Mouse (Mus musculus): ENCODE measurements around the gene Lcp2. TPM values are rescaled to one million over a fixed set of nuclear protein-coding genes. Genes with fewer than 3 reads are reported as not detected.

The Lcp2 gene
- total and polyA plus RNA-seq, 2 experiments from 2014 or later, result 0.52 to 1.9 TPM

DNA sequence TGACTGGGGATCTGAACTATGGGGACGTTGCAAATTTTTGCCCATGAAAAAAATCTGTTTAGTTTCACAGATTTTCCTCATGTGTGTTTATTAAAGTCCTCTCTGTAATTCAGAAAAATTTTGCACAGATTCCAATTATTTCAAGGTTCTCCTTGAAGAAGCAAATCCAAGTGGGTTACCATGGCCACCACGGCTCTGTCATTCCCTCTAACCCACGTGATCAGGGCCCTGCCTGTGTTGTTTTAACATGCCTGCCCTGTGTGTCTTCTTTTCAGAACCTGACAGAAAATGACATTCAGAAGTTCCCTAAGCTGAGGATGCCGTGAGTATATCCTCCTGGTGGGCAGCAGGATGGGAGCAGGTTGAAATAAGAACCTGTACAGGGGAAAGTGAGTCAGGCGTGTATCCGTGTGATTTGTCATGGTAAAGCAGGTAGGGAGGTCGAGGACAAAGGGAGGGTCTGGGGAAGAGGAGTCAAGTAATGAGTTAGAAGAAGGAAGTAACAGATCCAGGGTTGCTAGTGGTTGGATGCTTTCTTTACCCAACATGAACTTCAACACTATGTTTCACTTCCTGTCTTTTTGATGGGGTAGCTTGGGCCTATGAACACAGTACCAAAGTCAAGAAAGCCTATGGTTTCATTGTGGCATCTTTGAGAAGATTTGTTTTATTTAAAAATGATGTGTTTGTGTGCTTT lies 7.5 kb downstream of the Lcp2 start:
- no peak for TF ChIP-seq CTCF (IDR thresholded peaks at IDR 0.05; ENCODE audit: low read depth)
- no peak overlapping the region for H3K4me3 ChIP-seq (ENCODE audit: low read length)
- no peaks in the 10 kb centered on the region for H3K4me1 ChIP-seq (ENCODE audit: insufficient read depth, low read length)
- no peaks in the 10 kb centered on the region for H3K27me3 ChIP-seq (ENCODE audit: insufficient read depth, low read length)
- no peak overlapping the region for H3K9ac ChIP-seq (replicated peaks; ENCODE audit: low read length)
- ATAC-seq (no peak), DNase-seq (ENCODE audit: low spot score) (no peak)
- no peak overlapping the region for H3K27ac ChIP-seq
- no peaks in the 10 kb centered on the region for H3K9me3 ChIP-seq (ENCODE audit: low read length)
- WGBS, result 68% methylated on average over 7 of the region's 7 CpGs
- no peaks in the 10 kb centered on the region for H3K36me3 ChIP-seq (ENCODE audit: insufficient read depth, low read length)
- no peak overlapping the region for H3K4me2 ChIP-seq (ENCODE audit: low read depth, low read length)

DNA sequence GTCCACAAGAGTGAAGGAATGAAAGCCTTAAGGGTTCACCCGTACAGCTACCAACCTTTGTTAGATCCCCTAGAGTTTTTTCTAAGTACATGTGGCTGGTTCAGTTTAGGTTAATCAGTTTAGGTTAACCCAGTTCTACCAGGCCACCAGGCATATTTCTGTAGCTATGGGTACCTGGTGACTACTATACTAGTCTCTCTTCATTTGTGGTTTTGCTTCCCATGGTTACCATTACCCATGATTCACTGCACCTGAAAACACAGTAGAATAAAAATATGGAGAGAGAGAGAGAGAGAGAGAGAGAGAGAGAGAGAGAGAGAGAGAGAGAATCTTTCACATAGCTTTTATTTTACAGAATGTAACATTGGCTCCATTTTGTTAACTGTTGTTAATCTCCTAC lies 10.0 kb downstream of the Lcp2 start:
- TF ChIP-seq CTCF (IDR thresholded peaks at IDR 0.05; ENCODE audit: low read depth), result no peak
- H3K9ac ChIP-seq (replicated peaks; ENCODE audit: low read length), result no peak overlapping the region
- H3K4me2 ChIP-seq (ENCODE audit: low read depth, low read length), result no peak overlapping the region
- H3K4me3 ChIP-seq (ENCODE audit: low read length), result no peak overlapping the region
- 91% methylated on average over 1 of the region's 1 CpGs for WGBS
- DNase-seq (ENCODE audit: low spot score) (no peak), ATAC-seq (no peak)
- H3K27ac ChIP-seq, result no peak overlapping the region
- H3K4me1 ChIP-seq (ENCODE audit: insufficient read depth, low read length), result no peaks in the 10 kb centered on the region
- H3K9me3 ChIP-seq (ENCODE audit: low read length), result no peaks in the 10 kb centered on the region
- H3K36me3 ChIP-seq (ENCODE audit: insufficient read depth, low read length), result no peaks in the 10 kb centered on the region
- no peaks in the 10 kb centered on the region for H3K27me3 ChIP-seq (ENCODE audit: insufficient read depth, low read length)

DNA sequence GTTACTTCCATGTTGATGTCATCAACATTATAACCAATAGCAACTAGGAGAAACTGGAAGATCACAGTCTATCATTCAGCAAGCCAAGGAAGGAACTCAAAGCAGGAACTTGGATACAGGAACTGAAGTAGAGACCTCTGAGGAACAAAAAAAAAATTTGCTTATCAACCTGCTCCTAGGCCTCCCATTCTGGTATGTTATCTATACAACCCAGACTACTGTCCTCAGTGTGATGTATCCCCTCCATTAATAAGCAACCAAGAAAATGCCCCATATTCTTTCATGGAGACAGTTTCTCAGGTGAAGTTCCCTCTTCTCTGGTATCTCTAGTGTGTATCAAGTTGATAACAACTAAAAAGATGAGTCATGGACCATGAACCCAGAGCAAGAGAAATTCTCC lies 11.6 kb downstream of the Lcp2 start:
- no peak for DNase-seq (ENCODE audit: low spot score)
- no peaks in the 10 kb centered on the region for H3K27me3 ChIP-seq (ENCODE audit: insufficient read depth, low read length)
- H3K9me3 ChIP-seq (ENCODE audit: low read length), result no peaks in the 10 kb centered on the region
- H3K4me3 ChIP-seq (ENCODE audit: low read length), result no peak overlapping the region
- no peaks in the 10 kb centered on the region for H3K36me3 ChIP-seq (ENCODE audit: insufficient read depth, low read length)
- no peak for ATAC-seq
- no peaks in the 10 kb centered on the region for H3K4me1 ChIP-seq (ENCODE audit: insufficient read depth, low read length)
- H3K9ac ChIP-seq (replicated peaks; ENCODE audit: low read length), result no peak overlapping the region
- H3K27ac ChIP-seq, result no peak overlapping the region
- no peak overlapping the region for H3K4me2 ChIP-seq (ENCODE audit: low read depth, low read length)
- no peak for TF ChIP-seq CTCF (IDR thresholded peaks at IDR 0.05; ENCODE audit: low read depth)

DNA sequence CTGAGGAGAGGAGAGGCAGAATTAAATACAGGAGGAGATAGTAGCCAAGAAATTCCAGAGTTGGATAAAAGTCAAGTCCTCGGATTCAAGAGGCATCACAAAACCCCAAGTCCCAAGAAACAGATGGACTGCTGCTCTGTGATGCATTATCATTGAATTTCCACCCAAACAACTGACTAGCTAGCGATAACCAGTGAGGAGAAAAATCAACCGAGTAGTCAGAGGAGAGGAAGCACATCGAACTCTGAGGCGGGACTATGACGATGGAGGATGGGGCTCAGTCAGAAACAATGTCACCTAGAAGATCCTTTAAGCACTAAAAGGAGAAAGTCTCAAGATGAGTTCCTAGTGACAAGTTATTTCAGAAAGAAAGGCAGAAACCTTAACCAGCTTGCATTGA lies 12.2 kb downstream of the Lcp2 start:
- Histone ChIP-seq H3K4me1 (ENCODE audit: insufficient read depth, low read length) (no peaks in the 10 kb centered on the region), H3K4me2 (ENCODE audit: low read depth, low read length) (no peak overlapping the region), H3K9ac (replicated peaks; ENCODE audit: low read length) (no peak overlapping the region), H3K27me3 (ENCODE audit: insufficient read depth, low read length) (no peaks in the 10 kb centered on the region), H3K4me3 (ENCODE audit: low read length) (no peak overlapping the region), H3K36me3 (ENCODE audit: insufficient read depth, low read length) (no peaks in the 10 kb centered on the region), H3K27ac (no peak overlapping the region), H3K9me3 (ENCODE audit: low read length) (no peaks in the 10 kb centered on the region)
- ATAC-seq (no peak), DNase-seq (ENCODE audit: low spot score) (no peak)
- 87% methylated on average over 6 of the region's 6 CpGs for WGBS
- no peak for TF ChIP-seq CTCF (IDR thresholded peaks at IDR 0.05; ENCODE audit: low read depth)

DNA sequence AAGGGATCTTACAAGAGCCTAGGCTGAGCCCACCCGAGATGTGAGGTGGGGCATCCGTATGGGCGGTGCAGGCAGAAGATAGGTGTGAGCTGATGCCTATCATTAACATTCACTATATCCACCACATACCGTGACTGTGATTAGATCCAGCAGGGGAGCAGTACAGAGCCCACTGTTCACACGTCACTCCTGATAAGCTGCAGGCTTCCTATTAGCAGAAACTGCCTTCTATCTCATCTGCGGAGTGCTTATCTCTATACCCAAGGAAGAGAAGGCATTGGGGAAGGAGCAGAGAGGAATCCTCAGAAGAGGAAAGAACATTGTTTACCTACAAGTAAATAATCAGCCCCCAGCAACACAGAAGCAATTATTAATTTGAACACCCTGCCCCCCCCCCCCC lies 15.0 kb downstream of the Lcp2 start:
- WGBS, result 69% methylated on average over 6 of the region's 6 CpGs
- no peak overlapping the region for H3K4me2 ChIP-seq (ENCODE audit: low read depth, low read length)
- no peak overlapping the region for H3K9ac ChIP-seq (replicated peaks; ENCODE audit: low read length)
- H3K4me3 ChIP-seq (ENCODE audit: low read length), result no peak overlapping the region
- no peaks in the 10 kb centered on the region for H3K9me3 ChIP-seq (ENCODE audit: low read length)
- H3K27ac ChIP-seq, result no peak overlapping the region
- no peaks in the 10 kb centered on the region for H3K27me3 ChIP-seq (ENCODE audit: insufficient read depth, low read length)
- TF ChIP-seq CTCF (IDR thresholded peaks at IDR 0.05; ENCODE audit: low read depth), result no peak
- ATAC-seq, result no peak
- no peaks in the 10 kb centered on the region for H3K36me3 ChIP-seq (ENCODE audit: insufficient read depth, low read length)
- DNase-seq (ENCODE audit: low spot score), result no peak
- no peaks in the 10 kb centered on the region for H3K4me1 ChIP-seq (ENCODE audit: insufficient read depth, low read length)

DNA sequence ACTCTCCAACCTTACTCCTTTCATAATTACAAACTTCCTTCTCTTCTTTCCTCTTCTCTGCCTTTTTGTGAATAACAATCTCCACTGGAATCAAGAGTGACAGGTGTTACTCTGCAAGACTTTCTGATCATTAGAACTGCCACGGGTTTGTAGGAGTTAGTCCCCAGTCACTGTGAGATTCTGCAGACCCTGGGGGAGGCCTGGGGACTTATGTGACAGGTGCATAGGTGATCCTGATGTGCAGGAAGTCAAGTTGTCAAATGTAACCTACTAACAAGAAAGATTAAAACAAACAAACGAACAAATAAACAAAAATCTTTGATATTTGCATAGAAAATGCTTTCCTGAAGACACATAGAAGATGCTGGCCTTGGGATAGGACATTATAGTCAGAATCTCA lies 16.5 kb downstream of the Lcp2 start:
- H3K27me3 ChIP-seq (ENCODE audit: insufficient read depth, low read length), result no peaks in the 10 kb centered on the region
- H3K4me2 ChIP-seq (ENCODE audit: low read depth, low read length), result no peak overlapping the region
- no peak overlapping the region for H3K4me3 ChIP-seq (ENCODE audit: low read length)
- H3K9ac ChIP-seq (replicated peaks; ENCODE audit: low read length), result no peak overlapping the region
- 54% methylated on average over 2 of the region's 2 CpGs for WGBS
- DNase-seq (ENCODE audit: low spot score) (no peak), ATAC-seq (no peak)
- TF ChIP-seq CTCF (IDR thresholded peaks at IDR 0.05; ENCODE audit: low read depth), result no peak
- H3K36me3 ChIP-seq (ENCODE audit: insufficient read depth, low read length), result no peaks in the 10 kb centered on the region
- no peaks in the 10 kb centered on the region for H3K9me3 ChIP-seq (ENCODE audit: low read length)
- H3K27ac ChIP-seq, result no peak overlapping the region
- H3K4me1 ChIP-seq (ENCODE audit: insufficient read depth, low read length), result no peaks in the 10 kb centered on the region

DNA sequence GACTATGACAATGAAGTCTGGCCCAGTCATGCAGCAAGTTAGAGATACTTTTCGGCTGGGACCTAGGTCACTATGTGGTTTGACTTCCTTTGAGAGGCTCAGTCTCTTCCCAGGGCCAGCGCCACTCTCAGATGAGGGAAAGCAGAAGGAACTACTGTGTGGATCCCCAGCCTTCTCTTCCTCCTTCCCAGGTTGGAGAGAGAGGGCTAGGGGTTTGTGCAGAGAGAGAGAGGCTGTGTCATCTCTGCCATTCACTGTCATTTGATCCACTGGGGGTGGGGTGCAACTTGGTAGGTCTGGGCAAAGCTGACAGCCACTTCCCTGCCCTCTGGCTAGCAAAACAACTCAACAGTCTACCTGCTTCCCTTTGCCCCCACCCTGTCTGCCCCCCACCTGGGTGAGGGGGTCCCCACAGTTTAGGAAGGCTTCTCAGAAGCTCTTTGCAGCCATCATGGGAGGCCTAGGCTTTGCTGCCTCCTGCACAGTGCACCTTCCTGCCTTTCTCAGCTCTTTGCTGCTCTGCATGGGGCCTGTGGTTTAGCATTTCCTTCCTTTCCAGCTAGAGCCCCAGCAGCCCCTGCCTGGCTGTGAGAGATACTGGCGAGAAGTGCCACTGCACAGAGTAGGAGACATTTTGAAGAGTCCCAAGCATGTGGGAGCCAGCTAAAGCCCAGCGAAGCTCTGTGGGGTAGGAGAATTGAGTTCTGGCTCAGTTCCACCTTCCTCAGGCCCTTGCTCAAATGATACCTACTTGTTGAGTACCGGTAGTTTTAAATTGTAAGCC lies 17.2 kb downstream of the Lcp2 start:
- no peak overlapping the region for H3K27ac ChIP-seq
- H3K4me1 ChIP-seq (ENCODE audit: insufficient read depth, low read length), result no peaks in the 10 kb centered on the region
- no peaks in the 10 kb centered on the region for H3K27me3 ChIP-seq (ENCODE audit: insufficient read depth, low read length)
- no peak overlapping the region for H3K9ac ChIP-seq (replicated peaks; ENCODE audit: low read length)
- no peak; the same call in 1 of the 2 replicates for ATAC-seq
- TF ChIP-seq CTCF (IDR thresholded peaks at IDR 0.05; ENCODE audit: low read depth), result no peak
- no peaks in the 10 kb centered on the region for H3K36me3 ChIP-seq (ENCODE audit: insufficient read depth, low read length)
- no peak overlapping the region for H3K4me3 ChIP-seq (ENCODE audit: low read length)
- no peak for DNase-seq (ENCODE audit: low spot score)
- no peaks in the 10 kb centered on the region for H3K9me3 ChIP-seq (ENCODE audit: low read length)
- H3K4me2 ChIP-seq (ENCODE audit: low read depth, low read length), result no peak overlapping the region
- 62% methylated on average over 5 of the region's 5 CpGs for WGBS

Measured in hindbrain, postnatal 0 days (tissue).